Mouse (Mus musculus): Measurements from ENCODE around the gene Dhrs7b. TPM values are rescaled to one million over a fixed set of nuclear protein-coding genes. Genes with fewer than 3 reads are reported as not detected.
A peak's percentile ranks its signal among the peaks of the same experiment; 100 is the strongest.

Gene Dhrs7b
- polyA plus RNA-seq (2015; fragmentation: Nextera tagmentation; extraction: Ambion mirVana): 31.0 and 32.1 TPM in 2 replicates

GRCm38 (mm10) chr11:60830433-60831052, at the start of gene Dhrs7b:
Gene Dhrs7b, plus strand, starts transcription at chr11:60830631.
- WGBS: under 1% methylated on average over 34 of the region's 34 CpGs
- Histone ChIP-seq H3K27me3 (no peaks in the 10 kb centered on the region), H3K4me2 (peak within 1 kb of the TSS; percentile 83)

GRCm38 (mm10) chr11:60784179-60784922, 46.1 kb upstream of the Dhrs7b start:
- no peaks in the 10 kb centered on the region for H3K9me3 ChIP-seq
- ATAC-seq (ENCODE audit: low read depth): no peak
- 92% methylated on average over 8 of the region's 8 CpGs for WGBS
- no peak overlapping the region for H3K4me2 ChIP-seq
- H3K4me3 ChIP-seq: no peak overlapping the region
- peaks cover 49% of the 10 kb centered on the region for H3K4me1 ChIP-seq (replicated peaks)
- H3K9ac ChIP-seq: no peak overlapping the region
- H3K27ac ChIP-seq (replicated peaks): no peak overlapping the region
- no peaks in the 10 kb centered on the region for H3K27me3 ChIP-seq
- H3K36me3 ChIP-seq: peaks cover 84% of the 10 kb centered on the region

More at GRCm38 (mm10) chr11:60830433-60831052, at the start of gene Dhrs7b:
- no peaks in the 10 kb centered on the region for H3K9me3 ChIP-seq
- H3K27ac ChIP-seq (replicated peaks): peak within 1 kb of the TSS; percentile 84
- H3K36me3 ChIP-seq: no peaks in the 10 kb centered on the region
- H3K4me1 ChIP-seq (replicated peaks): peaks cover 9% of the 10 kb centered on the region
- H3K9ac ChIP-seq: peak within 1 kb of the TSS; percentile 88
- ATAC-seq (ENCODE audit: low read depth): peak; percentile 98
- peak within 1 kb of the TSS; percentile 66 for H3K4me3 ChIP-seq

GRCm38 (mm10) chr11:60787595-60787994, 42.8 kb upstream of the Dhrs7b start:
- ATAC-seq (ENCODE audit: low read depth): no peak
- Histone ChIP-seq H3K4me2 (no peak overlapping the region), H3K27ac (replicated peaks) (no peak overlapping the region), H3K9ac (no peak overlapping the region), H3K36me3 (peaks cover 73% of the 10 kb centered on the region), H3K27me3 (no peaks in the 10 kb centered on the region), H3K9me3 (no peaks in the 10 kb centered on the region), H3K4me3 (no peak overlapping the region), H3K4me1 (replicated peaks) (peaks cover 17% of the 10 kb centered on the region)
- WGBS: 30% methylated on average over 1 of the region's 1 CpGs

GRCm38 (mm10) chr11:60790472-60790871, 40.0 kb upstream of the Dhrs7b start:
- H3K9me3 ChIP-seq: no peaks in the 10 kb centered on the region
- H3K9ac ChIP-seq: no peak overlapping the region
- 86% methylated on average over 2 of the region's 2 CpGs for WGBS
- H3K27ac ChIP-seq (replicated peaks): no peak overlapping the region
- H3K4me2 ChIP-seq: no peak overlapping the region
- no peaks in the 10 kb centered on the region for H3K27me3 ChIP-seq
- peaks cover 7% of the 10 kb centered on the region for H3K4me1 ChIP-seq (replicated peaks)
- H3K4me3 ChIP-seq: no peak overlapping the region
- peaks cover 60% of the 10 kb centered on the region for H3K36me3 ChIP-seq
- no peak for ATAC-seq (ENCODE audit: low read depth)

GRCm38 (mm10) chr11:60796342-60796741, 34.1 kb upstream of the Dhrs7b start:
- Histone ChIP-seq H3K4me1 (replicated peaks) (no peaks in the 10 kb centered on the region), H3K9me3 (no peaks in the 10 kb centered on the region), H3K9ac (no peak overlapping the region), H3K4me3 (no peak overlapping the region), H3K36me3 (peaks cover 11% of the 10 kb centered on the region; the same call in 1 of the 2 replicates), H3K27me3 (no peaks in the 10 kb centered on the region), H3K27ac (replicated peaks) (no peak overlapping the region), H3K4me2 (no peak overlapping the region)
- 94% methylated on average over 11 of the region's 11 CpGs for WGBS
- ATAC-seq (ENCODE audit: low read depth): no peak

GRCm38 (mm10) chr11:60799977-60800376, 30.5 kb upstream of the Dhrs7b start:
- no peak overlapping the region for H3K4me2 ChIP-seq
- H3K9me3 ChIP-seq: no peaks in the 10 kb centered on the region
- H3K36me3 ChIP-seq: no peaks in the 10 kb centered on the region
- WGBS: 94% methylated on average over 4 of the region's 4 CpGs
- no peak overlapping the region for H3K4me3 ChIP-seq
- H3K27me3 ChIP-seq: no peaks in the 10 kb centered on the region
- H3K4me1 ChIP-seq (replicated peaks): no peaks in the 10 kb centered on the region
- no peak for ATAC-seq (ENCODE audit: low read depth)
- H3K9ac ChIP-seq: no peak overlapping the region
- no peak overlapping the region for H3K27ac ChIP-seq (replicated peaks)

GRCm38 (mm10) chr11:60800892-60801291, 29.5 kb upstream of the Dhrs7b start:
- no peak overlapping the region for H3K27ac ChIP-seq (replicated peaks)
- no peaks in the 10 kb centered on the region for H3K36me3 ChIP-seq
- 83% methylated on average over 1 of the region's 1 CpGs for WGBS
- no peak overlapping the region for H3K9ac ChIP-seq
- no peak overlapping the region for H3K4me3 ChIP-seq
- no peaks in the 10 kb centered on the region for H3K27me3 ChIP-seq
- no peaks in the 10 kb centered on the region for H3K9me3 ChIP-seq
- no peak overlapping the region for H3K4me2 ChIP-seq
- H3K4me1 ChIP-seq (replicated peaks): no peaks in the 10 kb centered on the region
- ATAC-seq (ENCODE audit: low read depth): no peak

GRCm38 (mm10) chr11:60808286-60809070, 22.0 kb upstream of the Dhrs7b start:
- H3K27ac ChIP-seq (replicated peaks): no peak overlapping the region
- ATAC-seq (ENCODE audit: low read depth): no peak

GRCm38 (mm10) chr11:60809546-60809945, 20.9 kb upstream of the Dhrs7b start:
- ATAC-seq (ENCODE audit: low read depth): no peak
- H3K27me3 ChIP-seq: no peaks in the 10 kb centered on the region
- no peak overlapping the region for H3K4me3 ChIP-seq
- H3K36me3 ChIP-seq: no peaks in the 10 kb centered on the region
- no peak overlapping the region for H3K27ac ChIP-seq (replicated peaks)
- no peak overlapping the region for H3K9ac ChIP-seq
- 89% methylated on average over 1 of the region's 1 CpGs for WGBS
- 0 out of 2 replicates have a peak overlapping the region, but pooled peaks have one; percentile 73 for H3K4me2 ChIP-seq
- H3K4me1 ChIP-seq (replicated peaks): peaks cover 27% of the 10 kb centered on the region
- H3K9me3 ChIP-seq: no peaks in the 10 kb centered on the region

More at GRCm38 (mm10) chr11:60808286-60809070, 22.0 kb upstream of the Dhrs7b start:
- Histone ChIP-seq H3K9me3 (no peaks in the 10 kb centered on the region), H3K27me3 (no peaks in the 10 kb centered on the region), H3K4me2 (no peak overlapping the region), H3K4me3 (no peak overlapping the region), H3K4me1 (replicated peaks) (peaks cover 27% of the 10 kb centered on the region), H3K9ac (no peak overlapping the region), H3K36me3 (no peaks in the 10 kb centered on the region)
- WGBS: 81% methylated on average over 4 of the region's 4 CpGs

GRCm38 (mm10) chr11:60810046-60810965, 20.1 kb upstream of the Dhrs7b start:
- no peaks in the 10 kb centered on the region for H3K9me3 ChIP-seq
- no peak overlapping the region for H3K27ac ChIP-seq (replicated peaks)
- H3K27me3 ChIP-seq: no peaks in the 10 kb centered on the region
- ATAC-seq (ENCODE audit: low read depth): no peak
- WGBS: 15% methylated on average over 14 of the region's 14 CpGs
- H3K9ac ChIP-seq: peak overlapping the region; percentile 27; the same call in 1 of the 2 replicates
- H3K36me3 ChIP-seq: no peaks in the 10 kb centered on the region
- H3K4me3 ChIP-seq: peak overlapping the region; percentile 40
- H3K4me2 ChIP-seq: peak overlapping the region; percentile 73
- H3K4me1 ChIP-seq (replicated peaks): peaks cover 27% of the 10 kb centered on the region

GRCm38 (mm10) chr11:60811054-60811460, 19.4 kb upstream of the Dhrs7b start:
- H3K9ac ChIP-seq: peak overlapping the region; percentile 55
- peaks cover 27% of the 10 kb centered on the region for H3K4me1 ChIP-seq (replicated peaks)
- peak overlapping the region; percentile 40 for H3K4me3 ChIP-seq
- peak overlapping the region; percentile 73 for H3K4me2 ChIP-seq
- H3K27me3 ChIP-seq: no peaks in the 10 kb centered on the region
- H3K36me3 ChIP-seq: no peaks in the 10 kb centered on the region
- H3K27ac ChIP-seq (replicated peaks): no peak overlapping the region
- peak; percentile 100 for ATAC-seq (ENCODE audit: low read depth)
- no peaks in the 10 kb centered on the region for H3K9me3 ChIP-seq
- 0% methylated on average over 29 of the region's 29 CpGs for WGBS

Data from neural tube, embryonic 13.5 days (tissue).